Mouse (Mus musculus): ENCODE results near the gene Mrps35. TPM values are rescaled to one million over a fixed set of nuclear protein-coding genes. Genes with fewer than 3 reads are reported as not detected.

The Mrps35 gene
- polyA plus RNA-seq, 1 experiment from 2014 or later = 105 TPM

DNA sequence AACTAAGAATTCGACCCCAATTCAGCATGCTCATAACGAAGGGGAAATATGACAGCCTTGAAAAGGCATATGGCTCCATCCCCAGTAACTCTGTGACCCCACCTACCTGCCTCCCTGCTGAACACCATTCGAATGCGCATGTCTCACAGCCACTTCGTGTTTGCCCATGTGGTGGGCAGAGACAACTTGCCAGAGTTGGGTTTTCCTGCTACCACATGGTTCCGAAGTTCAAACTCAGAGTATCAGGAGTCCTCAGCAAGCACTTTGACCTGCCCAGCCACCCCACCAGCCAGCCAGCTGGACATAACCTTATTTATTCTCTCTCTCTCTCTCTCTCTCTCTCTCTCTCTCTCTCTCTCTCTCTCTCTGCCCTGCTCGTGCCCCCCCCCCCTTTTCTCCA lies 45.2 kb downstream of the Mrps35 start:
- no peak for DNase-seq (ENCODE audit: low spot score)

GRCm38 (mm10) chr6:147088517-147088916 lies 46.0 kb downstream of the Mrps35 start:
- no peak for DNase-seq (ENCODE audit: low spot score)

- DNase-seq (ENCODE audit: low spot score) = no peak
Observed at GRCm38 (mm10) chr6:147090191-147090590, 47.6 kb downstream of the Mrps35 start.

DNA sequence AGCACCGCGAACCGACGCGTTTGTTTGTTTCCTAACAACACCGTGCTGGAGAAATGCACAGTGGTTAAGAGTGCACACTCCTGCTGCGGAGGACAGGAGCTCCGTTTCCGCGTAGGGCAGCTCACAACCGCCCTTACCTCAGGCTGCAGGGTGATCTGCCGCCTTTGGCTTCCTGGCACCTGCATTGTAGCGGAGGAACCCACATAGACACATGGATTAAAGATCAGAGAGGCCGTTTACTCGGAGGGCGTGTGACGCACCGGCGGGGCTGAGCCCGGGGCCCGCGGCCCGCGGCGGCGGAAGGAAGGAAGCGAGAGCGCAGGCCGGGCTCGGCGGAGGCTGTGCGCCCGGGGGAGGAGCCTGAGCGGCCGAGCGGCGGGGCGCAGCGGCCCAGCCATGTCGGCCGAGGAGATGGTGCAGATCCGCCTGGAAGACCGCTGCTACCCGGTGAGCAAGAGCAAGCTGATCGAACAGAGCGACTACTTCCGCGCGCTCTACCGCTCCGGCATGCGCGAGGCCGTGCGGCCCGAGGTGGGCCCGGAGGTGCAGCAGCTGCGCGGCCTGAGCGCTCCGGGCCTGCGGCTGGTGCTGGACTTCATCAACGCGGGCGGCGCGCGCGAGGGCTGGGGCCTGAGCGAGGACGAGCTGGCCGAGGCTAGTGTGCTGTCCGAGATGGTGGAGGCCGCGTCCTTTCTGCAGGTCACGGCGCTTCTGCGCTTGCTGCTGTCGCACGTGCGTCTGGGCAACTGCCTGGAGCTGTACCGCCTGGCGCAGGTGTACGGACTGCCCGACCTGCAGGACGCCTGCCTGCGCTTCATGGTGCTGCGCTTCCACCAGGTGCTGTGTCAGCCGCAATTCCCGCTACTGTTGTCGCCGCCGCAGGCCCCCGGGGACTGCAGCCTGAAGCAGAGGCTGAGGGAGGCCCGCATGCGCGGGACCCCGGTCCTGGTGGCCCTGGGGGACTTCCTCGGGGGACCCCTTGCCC lies 48.9 kb downstream of the Mrps35 start, which contains the start of gene Klhl42:
Klhl42 (plus strand) TSS at position 244 of the 985 bp plus-strand sequence.
- DNase-seq (ENCODE audit: low spot score) = peak; percentile 92

GRCm38 (mm10) chr6:147092136-147092535 lies 49.6 kb downstream of the Mrps35 start:
- DNase-seq (ENCODE audit: low spot score) = no peak

DNA sequence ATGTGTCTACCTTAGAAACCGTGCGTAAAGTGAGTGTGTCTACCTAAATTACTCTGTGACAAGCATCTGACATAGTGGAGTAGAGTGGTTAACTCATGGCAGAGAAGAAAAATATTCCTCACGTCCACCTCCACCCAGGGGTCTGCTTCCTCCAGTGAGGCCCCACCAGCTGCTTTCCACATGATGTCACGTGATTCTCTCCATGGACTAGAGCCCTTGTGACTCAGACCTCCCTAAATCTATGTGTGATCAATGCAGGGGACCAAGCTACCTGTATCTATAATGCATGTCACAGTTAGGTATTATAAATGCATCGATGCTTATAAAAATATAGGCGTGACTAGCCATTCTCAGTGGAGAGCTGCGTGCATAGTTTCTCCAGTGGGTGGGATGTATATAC lies 52.2 kb downstream of the Mrps35 start:
- no peak for DNase-seq (ENCODE audit: low spot score)

DNA sequence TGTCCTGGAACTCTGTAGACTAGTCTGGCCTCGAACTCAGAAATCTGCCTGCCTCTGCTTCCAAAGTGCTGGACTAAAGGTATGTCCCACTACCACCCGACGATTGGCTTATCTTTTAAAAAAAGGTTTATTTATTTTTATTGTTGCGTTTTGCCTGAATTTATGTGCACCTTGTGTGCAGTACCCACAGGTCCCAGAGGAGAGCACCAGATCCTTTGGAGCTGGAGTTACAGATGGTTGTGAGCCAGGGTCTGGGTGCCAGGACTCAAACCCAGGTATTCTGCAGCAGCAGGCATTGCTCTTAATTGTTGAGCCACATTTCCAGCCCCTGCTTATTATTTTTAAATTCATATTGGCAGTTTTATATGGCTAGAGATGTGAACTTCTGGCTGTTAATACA lies 53.5 kb downstream of the Mrps35 start:
- DNase-seq (ENCODE audit: low spot score) = no peak

DNA sequence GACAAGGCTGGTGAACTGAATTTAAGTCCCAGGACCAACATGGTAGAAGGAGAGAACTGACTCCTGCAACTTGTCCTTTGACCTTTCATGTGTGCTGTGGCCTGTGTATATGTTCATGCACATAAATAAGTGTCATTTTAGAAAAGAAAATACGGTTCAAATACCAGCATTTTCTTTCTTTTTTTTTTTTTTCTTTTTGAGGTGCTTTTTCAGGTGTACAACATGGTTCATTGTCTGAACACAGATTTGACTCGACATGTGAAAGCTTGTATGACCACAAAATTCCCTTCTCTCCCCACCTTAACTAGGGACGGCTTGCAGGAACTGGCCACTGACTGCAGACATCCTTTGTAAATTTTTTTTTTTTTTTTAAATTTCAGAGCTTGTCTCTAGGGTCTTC lies 54.4 kb downstream of the Mrps35 start:
- no peak for DNase-seq (ENCODE audit: low spot score)

DNA sequence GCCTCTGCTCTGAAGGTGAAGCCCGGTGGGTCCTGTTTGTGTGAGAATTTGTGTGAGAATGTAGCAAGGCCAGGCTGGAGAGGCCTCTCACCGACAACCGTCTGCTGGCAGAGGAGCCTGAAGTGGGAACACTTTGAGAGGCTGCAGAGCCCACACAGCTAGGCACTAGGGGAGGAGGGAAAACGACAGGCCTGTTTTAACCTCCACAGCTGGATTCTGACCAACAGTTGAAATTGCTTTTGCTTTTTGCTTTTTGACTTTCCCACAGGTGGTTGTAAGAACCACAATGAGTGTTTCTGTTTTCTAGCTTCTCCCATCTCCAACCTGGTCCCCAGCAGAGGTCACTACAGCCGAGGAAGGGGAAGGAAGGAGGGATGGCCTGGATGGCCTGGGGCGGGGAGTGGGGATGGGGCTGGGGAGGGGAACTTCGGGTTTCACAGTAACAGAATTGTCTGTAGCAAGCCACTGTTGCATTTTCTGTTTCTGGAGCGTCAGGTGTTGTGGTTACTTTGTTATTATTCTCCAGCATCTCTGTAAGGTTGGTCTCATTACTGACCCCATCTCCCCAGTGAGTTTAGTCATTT lies 54.9 kb downstream of the Mrps35 start:
- DNase-seq (ENCODE audit: low spot score) = peak; percentile 33

DNA sequence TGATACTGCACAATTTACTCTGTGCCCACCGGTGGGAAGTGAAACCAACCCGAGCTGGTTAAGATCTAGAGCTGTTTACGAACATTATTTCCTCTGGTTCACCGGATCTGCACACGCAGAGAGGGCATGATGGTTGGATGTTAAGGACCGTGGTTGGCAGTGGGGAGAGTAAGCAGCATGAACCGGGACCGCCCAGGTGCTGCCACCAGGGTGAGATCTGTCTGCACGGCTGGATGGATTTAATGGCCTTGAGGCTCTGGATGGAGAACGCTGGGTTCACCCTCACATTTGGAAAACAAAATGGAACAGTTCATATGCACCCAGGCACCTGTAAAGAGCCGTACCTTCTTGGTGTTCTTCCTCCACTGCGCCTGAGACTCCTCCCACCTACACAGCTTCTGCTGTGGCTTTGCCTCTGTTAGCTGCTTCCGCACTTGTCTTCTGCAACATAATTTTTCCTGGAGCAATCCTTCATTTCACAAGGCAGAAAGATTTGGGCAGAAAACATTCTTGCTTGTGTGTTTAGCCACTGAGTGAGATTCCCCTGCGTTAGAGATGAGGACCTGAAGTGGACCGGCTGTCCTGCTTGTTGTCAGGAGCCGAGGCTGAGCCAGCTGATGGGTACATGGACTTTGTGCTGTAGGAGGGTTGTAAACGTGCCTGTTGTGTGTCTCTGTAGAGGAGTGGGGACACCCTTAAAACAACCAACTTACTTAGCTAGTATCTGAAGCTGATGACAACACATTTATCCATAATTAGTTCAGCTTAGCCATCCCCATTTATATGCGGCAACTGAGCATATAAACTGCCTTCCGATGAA lies 57.1 kb downstream of the Mrps35 start:
- DNase-seq (ENCODE audit: low spot score) = peak; percentile 75

DNA sequence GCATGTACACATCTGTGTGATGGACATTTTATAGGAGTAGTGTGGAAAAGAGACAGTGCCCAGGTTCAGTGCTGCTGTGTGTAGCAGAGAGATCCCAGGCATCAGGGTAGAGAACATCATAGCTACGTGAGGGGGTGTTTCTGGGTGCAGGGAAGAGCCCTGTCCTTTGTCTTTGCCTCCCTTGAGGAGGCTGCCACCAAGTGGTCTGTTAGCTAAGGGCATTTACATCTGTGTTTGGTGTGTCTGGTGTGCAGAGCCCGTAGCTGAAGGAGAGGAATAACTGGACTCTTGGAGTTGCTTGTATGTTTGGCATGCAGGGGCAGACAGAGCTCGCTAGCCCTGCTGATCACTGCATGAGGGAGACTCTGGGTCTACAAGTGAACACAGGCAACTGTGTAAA lies 59.7 kb downstream of the Mrps35 start:
- no peak for DNase-seq (ENCODE audit: low spot score)

DNA sequence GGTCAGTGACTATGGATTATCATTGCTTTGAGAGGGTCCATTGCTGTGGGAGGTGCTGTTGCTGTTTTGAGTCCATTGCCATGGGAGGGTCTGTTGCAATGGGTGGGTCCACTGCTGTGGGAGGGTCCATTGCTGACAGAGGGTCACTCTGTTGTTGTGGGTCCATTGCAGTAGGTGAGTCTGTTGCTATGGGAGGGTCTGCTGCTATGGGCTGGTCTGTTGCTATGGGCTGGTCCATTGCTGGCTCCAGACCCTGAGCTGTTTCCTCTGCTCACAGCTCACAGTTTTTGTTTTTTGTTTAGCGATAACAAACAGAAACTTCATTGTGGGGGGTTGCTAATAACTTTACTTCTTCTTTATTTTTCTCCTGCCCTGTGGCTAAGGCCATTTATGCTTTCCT lies 63.0 kb downstream of the Mrps35 start:
- DNase-seq (ENCODE audit: low spot score) = no peak

- DNase-seq (ENCODE audit: low spot score) = no peak
Observed at GRCm38 (mm10) chr6:147106716-147107115, 64.2 kb downstream of the Mrps35 start.

DNA sequence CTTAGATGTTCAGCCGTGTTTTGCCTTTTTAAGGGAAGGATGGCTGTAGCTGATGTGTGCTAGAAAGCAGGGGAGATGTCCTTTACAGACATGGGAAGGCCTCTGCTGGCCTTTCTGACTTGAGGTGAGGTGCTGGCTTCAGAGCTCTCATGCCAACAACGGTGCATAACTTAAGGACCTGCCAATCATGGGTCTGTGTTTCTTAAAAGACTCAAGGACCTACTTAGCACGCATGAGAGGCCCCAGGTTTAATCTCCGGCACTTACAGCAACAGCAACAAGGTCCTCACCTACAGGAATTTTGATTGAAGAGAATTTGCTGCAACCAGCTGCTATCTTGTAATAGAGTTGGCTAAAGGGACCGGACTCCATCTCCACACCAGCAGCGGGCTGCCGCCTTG lies 66.7 kb downstream of the Mrps35 start:
- DNase-seq (ENCODE audit: low spot score) = no peak

- DNase-seq (ENCODE audit: low spot score) = peak; percentile 71
Observed at GRCm38 (mm10) chr6:147116579-147116978, 74.0 kb downstream of the Mrps35 start.

- no peak for DNase-seq (ENCODE audit: low spot score)
Observed at GRCm38 (mm10) chr6:147117764-147118163, 75.2 kb downstream of the Mrps35 start.

DNA sequence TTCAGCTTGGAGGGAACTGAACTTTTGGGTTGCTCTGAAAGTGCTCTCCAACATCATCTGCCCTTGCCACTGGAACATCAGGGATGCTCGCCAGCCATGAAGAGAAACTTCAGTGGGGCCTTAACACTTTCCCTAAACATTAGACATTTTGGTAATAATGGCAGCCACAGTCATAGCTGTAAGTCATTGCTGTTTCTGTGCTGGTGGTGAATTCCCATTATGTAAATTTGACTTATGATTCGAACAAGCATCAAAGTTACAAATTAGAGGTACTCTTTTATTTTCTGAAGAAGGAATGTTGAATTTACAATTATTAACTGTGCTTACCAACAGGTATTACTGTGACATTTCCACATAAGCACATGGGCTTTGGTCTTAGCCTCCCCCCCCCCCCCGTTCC lies 75.6 kb downstream of the Mrps35 start:
- no peak for DNase-seq (ENCODE audit: low spot score)

- no peak for DNase-seq (ENCODE audit: low spot score)
Observed at GRCm38 (mm10) chr6:147121320-147121719, 78.8 kb downstream of the Mrps35 start.

Measured in thymus, postnatal 0 days (tissue).